Mouse (Mus musculus) c-Kit-positive CD71-negative TER-119-negative erythroid progenitor cells, embryonic 14.5 days (primary cell): Measurements from ENCODE around the gene Ptprk.

Source experiments
- DNase-seq: peaks from one replicate; pipeline ENCODE4 v3.0.0-alpha.2; 2013; ENCODE audit warnings: low read depth

Gene Ptprk

DNA sequence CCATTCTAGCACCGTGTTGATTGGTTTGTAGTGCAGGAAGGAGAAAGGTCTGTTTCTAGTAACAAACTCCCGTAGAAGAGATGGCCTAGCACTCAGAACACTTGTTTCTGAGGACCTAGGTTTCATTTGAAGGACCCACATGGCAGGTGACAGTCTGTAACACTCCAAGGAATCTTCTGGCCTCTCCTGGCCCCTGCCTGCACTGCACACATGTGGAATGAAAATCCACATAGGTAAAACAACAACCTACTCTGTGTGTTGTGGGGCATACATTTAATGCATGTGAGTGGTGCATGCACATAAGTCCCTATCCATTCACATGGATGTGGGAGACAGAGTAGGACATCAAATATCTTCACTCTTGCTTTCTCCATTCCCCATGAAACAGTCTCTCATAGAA is 204.1 kb downstream of the Ptprk start:
- no peak for DNase-seq

DNA sequence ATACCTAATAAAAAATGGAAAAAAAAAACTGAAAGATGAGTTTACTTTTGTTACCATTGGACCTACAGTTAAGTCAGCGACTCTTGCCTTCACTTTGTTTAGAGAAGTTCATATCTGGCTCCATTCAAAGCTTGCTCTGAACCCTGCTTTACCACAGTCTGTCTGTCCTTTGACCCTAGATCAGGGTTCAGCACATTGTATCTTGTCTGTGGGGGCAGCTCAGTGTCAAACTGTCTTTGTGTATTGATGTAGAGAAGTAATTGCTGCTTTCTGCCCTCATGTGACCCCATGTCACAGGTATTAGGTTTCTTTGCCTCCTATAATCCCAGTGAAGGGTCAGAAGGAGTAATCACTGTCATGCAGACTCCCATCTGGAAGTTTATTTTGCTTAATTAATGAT is 222.9 kb downstream of the Ptprk start:
- no peak for DNase-seq

DNA sequence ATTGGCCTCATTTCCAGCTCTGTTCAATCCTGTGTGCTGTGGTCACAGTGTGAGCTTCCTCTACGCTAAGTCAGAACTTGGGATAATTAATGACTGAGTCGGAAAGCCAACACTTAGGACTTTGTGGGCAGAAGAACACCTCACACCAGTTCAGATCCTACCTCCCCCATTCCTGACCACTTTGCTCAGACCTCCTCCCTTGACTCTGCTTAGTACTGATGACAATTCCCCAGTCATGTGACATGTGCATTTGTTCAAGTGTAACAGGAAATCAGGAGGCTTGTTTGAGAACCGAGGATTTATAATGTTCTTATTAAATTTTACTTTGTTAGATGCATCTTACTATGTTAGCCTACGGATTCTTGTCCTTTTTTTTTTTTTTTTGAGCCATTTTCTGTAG is 224.6 kb downstream of the Ptprk start:
- DNase-seq: no peak

DNA sequence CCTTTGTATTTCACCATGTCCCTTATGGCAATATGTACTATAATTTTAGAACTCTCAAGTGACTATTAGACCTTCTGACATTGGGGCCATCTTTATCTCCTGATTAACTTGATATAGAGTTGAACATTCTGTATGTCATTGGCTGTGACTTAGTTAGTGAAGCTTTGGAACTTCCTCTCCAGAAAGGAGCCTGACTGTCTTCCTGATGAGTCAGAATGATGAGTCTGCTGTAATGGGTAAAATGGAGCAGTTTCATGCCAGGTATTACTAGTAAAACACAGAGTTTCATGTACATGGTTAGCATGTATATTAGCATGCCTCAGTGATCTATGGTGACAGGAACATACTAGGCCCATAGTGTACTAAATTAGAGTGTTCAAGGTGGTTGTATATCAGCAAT is 229.2 kb downstream of the Ptprk start:
- DNase-seq: no peak

DNA sequence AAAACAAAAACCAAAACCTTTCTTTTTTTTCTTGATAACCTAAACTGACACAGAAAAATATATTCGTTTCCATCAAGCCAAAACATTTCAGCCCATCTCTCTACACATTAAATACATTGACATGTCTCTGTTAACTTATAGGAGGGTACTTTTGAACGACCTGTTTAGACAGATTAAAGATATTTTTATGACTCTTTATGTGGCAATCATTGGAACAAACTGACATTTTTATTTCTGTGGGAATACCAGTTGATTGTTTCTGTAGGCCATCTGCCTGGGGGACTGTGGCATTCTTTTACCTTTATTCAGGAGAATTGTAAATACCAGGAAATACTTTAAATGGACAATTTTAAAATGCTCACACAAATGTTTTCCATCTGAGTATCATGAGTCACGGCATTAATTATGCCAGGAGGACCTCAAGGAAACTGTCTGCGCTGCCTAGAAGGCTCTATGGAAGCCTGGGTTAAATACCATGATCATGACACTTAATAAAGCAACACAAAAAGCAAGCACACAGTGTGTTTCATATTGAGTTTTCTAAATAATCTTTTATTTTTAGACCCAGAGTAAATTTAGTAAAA is 229.8 kb downstream of the Ptprk start:
- DNase-seq: no peak

DNA sequence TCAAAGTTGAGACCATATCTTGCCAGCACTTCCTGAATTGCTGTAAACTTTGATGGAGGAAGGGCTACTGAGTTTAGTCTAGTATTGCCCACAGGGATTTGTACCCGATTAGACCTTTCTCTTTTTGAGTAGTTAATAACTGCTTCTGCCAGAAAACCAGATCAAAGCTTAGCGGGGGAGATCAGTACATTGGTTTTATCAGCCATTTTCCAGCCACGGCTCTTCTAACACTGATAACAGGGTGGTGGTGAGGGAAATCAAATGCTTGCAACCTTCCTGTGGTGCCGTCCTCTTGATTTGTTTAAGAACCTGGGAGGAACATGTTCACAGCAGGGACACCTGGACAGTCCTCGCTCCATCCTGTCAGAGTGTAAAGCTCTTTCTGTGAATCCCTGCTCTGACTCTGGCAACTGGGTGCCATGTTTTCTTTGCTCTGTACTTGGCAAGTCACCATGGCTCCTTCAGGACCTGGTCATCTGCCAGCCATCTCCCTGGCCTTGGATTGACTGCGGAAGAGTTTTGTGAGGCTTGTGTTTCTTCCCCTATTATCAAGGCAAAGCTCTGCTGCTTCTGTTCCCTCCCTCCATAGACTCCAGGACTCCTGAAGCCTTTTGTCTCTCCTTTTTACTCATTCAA is 231.9 kb downstream of the Ptprk start:
- DNase-seq: no peak

DNA sequence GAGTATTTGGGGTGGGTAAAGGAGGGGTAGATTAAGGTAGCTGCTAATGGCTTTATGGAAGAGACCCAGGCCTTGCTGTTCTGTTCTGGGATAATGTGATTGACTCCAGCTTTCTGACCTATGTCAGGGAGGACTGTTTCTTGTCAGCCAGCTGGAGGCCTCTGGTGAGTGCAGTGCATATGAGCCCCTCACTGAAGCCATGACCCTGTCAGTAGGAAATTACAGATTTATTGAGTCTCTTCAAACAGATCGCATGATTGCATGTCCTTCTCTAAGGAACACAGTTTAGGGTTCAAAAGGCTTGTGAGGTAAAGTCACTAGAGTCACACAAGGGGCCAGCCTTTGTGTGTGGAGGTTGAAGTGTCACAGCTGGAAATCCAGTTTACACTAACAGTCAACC is 236.7 kb downstream of the Ptprk start:
- no peak for DNase-seq

DNA sequence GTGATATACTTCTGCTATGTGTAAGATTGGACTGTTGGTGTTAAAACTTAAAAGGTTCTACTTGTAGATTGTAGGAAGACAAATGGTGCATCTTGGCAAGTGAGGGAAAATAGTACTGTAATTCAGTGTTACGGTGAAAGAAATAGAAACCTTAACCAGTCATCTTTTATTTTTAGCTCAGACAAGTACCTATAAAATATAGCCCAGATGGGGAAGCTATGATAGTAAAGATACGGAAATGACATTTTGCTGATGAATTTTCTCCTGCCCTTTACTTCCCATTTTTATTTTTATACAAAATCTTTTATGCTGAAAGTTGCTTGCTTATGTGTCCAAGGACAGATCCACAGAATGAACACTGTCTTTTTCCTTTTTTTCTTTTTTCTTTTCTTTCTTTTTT is 248.4 kb downstream of the Ptprk start:
- no peak for DNase-seq

DNA sequence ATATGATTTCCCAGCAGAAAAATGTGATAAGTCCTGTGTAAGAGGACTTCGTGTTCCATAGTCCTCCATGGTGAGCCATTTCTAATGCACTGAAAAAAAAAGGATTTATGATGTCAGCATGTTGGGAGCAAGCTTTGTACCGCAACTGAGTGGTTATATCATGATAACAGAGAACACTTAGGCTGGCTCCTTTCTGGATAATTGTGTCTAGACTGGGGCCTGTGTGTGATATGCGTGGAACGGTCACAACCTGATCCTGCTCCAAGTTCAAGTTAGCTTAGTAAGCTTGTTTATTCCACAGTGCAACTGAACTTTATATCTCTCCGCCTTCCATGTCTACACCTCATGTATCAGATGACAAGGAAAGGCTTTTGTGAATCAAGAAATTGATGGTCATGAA is 260.6 kb downstream of the Ptprk start:
- DNase-seq: no peak

DNA sequence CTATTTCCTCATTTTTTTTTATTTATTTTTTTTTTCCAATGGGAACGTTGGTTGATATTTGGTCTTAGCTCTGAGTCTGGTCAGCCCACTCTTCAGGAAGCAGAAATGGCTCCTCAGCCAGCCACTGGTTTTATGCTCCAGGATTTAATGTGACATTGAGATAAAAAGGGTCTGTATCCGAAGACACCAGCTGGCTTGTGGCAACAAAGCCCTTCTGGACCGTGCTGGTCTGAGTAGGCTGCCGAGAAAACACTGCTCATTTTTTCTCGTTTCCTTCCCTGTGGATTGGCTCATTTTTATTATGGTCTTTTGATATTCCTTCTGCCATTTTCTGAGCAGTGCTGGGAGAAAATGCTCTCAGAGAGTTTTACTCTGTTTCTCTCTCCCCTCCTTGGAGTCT is 263.9 kb downstream of the Ptprk start:
- DNase-seq: no peak

DNA sequence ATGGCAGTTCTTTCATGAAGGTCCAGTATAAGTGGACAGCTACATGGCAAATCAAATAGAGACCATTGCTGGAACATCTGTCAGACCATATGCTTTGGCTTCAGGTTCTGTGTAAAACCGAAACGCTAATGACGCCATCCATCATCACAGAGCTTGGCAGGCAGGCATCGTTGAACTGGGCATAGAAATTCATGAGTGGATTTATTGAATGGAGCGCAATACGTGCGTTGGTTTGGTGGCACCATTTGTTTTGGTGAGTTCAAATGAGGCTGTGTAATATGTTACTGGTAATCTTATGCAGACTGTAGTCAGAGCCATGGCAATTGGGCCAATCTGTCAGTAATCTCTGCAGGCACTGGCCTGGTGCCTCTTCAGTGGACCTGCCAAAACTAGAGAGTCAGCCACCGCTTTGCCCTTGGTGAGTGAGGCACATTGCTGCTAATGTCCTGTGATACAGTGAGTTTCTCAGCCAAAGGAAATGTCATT is 270.6 kb downstream of the Ptprk start:
- no peak for DNase-seq

DNA sequence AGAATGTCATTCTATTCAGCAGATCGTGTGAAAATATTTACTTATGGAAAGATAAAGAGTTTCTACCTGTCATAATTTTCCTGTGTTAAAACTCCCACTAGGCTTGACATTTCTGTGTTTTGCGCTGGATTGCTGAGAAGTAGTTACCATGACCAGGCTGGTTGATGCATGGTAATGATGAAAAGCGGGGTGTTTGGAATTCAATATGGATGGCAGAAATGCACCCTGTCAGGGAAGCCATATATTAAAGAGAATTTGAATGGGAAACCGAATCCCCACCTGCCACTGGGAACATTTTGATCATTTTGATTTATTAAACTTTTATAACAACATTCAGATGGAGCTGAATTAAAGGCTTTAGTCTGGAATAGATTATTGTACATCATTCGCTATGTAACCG is 290.7 kb downstream of the Ptprk start:
- DNase-seq: no peak

DNA sequence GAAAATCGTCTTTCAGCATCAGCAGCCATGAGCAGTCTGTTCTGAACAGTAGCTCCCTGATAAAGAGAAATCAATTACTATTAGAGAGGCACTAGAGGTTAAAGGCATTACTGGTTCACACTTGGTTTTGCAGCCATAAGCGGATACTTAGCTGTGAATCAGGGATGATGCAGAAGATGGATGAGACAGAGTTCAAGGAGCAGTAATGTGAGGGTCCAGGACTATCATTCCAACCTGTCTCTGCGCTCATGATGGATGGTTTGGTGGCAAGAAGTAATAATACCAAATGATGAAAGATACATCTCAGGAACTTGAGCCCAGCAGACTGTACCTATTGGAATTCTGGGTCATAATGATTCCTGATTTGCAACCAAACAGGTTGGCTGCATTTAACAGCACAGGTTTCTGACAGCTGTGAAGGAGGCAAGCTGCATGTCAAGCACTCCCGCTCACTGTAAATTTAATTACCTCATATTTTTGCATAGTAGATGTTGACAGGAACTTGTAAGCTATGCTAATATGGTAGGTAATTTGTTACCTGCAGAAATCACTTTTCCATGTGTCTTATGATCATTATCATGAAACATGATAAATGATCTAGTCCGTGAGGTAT is 291.6 kb downstream of the Ptprk start:
- no peak for DNase-seq

DNA sequence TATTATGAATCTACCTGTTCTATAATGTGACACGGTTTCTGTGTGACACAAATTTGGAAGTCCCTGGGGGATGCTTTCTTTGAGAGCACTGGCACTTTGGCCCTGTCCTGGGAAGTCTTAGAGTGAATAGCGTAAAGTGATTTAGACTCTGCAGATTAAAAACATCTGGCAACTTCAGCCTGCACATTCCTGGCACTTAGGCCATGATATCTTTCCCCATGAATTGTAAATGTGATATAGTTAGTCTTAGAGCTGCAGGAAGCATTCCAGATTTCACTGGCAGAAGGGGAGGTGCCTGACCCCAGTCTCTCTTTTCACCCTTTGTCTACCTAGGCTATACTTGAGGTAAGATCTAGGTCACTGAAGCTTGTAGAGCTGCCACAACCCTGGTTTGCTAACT is 295.2 kb downstream of the Ptprk start:
- DNase-seq: no peak

DNA sequence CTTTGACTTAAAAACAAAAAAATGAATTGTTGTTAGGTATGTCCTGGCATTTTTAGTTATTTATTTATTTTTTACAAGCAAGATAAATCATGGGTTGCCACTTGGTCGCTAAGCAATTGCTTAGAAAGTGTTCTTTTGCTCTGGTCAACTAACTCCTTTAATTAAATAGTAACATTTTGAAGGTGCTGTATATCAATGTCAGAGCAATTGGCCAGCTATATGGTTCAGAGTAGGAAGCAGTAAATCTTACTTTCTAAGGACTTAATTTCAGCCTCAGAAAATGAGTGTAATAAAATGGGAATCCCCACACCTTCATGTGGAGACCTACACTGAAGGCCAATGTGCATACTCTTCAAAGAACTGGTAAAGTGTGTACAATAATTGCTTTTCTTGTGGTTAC is 300.3 kb downstream of the Ptprk start:
- no peak for DNase-seq

DNA sequence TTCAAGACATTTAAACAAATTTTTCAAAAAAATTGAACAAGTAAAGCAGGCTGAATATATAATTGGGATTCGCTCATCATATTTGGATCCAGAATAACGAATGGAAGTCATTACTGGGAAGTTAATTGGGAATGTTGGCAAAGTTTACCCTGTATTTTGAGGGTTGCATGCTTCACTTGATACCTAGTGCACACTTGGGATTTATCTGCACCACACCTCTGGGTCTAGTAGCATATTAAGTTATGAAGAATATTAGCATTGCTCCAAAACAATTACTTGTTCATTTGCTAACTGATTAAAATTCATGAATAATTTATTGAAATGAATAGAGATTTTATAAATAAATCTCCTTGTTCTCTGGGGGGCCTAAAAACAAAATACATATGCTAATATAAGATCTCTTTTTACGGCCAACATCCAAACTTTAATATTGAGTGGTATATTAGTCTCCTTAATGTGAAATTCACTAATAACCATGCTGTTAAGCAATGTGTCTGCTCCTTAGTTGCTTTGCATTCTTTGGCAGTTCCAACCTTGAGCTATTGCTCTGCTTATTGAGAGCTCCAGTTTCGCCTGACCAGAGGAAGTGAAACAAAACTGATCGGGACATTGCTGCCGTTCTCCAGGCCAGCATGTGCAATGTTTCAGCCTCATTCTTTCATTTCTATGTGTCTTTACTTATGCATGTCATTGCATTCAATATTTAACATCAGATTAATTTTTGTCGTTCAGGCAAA is 305.3 kb downstream of the Ptprk start:
- DNase-seq: no peak

DNA sequence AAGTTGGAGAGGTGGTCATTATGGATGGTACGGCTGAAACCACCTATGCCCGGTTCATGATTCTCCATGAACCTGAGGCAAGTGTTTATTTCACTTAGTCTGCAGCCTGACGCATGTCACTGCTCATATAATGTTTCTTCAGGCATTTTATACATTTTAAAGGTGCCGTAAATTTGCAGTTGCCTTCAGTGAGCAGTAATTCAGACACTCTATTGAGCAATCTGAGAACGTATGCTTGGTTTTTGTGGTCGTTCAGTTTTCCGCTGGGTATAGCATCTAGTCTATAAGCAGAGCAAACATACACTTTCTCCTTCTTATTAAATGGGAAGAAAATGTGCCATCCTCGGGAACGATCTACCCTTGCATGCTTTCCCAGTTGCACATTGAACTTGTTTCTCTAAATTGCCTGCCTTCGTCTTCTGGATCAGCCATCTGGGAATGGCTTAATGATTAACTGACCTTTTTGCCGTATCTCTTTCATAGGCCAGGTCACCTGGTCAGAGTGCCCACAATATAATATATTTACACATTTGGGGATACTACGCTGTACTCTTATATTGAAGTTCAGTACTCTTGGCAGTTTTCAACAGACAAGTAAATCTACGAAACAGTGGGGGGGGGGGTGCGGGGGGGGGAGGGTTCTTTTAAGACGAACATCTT is 313.1 kb downstream of the Ptprk start:
- no peak for DNase-seq

DNA sequence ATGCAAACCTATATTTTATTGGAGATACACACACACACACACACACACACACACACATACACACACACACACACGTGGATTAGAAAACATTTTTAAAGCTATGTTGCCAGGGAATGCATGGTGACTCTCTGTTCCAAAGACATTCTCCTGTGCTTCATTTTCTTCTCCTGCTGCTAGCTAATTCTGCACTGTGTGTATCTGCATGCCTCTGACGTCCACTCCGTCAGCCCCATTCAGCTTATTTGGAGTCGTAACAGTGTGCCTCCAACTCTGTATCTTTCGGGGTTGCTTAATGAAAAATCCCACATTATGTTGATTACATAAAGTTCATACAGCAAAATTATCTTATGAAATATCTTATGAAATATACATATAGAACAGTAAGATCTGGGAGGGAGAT is 316.5 kb downstream of the Ptprk start:
- DNase-seq: no peak

DNA sequence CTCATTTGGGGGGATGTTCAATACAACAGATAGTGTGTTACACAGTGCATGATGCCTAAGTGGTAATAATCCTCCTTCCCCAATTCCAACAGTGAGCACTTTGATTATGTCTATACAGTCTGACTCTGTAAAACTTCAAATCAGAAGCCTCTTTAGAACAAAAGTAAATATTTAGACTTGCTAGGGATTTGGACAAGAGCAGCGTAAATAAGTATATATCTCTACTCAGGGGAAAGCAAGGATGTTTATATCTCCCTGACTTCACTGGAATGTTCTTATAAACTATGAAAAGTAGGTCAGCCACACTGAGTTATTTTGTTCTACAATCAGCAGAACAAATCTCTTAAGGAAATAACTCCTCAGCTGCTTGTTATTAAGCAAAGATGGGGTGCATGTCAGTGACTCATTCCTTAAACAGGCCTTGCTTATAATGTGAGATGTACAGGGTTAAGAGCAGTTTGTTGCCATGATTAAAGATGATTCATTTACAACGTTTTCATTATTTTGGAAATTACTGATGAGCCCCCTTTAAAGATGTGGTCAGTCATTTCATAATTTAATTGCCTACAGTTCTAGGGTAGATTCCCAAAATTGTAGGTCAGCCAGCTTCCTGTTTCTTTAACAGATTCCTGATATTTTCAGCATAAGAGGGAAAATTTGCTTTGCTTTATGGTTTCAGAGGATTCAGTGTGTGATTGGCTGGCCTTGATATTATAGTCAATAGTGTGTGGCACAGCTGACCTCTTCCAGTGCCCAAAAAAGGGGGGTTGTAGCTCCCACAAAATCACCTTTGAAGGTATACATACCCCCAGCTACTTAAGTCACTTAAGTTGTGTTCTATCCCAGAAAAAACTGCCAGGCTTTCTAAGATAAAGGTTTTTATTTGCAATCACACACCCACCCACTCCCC is 321.2 kb downstream of the Ptprk start:
- no peak for DNase-seq

DNA sequence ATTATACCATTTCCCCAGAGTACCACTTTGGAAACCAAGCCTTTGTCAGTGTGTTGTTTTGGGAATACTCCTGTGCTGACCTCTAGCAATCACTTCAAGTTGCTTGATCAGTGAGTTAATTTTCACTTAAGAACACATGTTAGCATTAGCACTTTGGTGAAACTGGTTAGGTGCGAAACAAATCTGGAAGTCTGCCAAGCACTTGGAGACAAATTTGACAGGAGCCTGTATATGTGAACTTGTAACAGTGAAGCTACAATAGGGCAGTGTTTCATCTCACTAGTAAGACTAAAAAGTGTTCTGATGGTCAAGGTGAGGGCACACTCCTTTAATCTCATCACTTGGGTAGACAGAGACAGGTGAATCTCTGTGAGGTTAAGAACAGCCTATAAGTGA is 321.9 kb downstream of the Ptprk start:
- no peak for DNase-seq

DNA sequence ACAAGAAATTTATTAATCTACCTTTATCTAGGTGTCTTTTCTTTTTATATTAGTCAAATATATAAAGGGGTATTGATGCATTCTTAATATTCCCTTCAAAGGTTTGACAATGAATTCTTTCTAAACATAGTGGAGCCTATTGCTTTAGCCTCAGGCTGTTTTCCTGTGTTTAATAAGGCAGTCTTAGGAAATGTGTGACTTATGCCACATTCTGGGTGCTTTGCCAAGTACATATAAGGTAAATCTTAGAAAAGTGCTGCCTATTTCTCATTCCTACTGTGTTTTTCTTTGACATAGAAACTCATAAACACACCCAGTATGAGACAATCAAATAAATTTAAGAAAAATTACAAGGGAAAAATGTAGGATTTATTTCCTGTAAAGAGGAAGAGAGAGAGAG is 327.2 kb downstream of the Ptprk start:
- no peak for DNase-seq

DNA sequence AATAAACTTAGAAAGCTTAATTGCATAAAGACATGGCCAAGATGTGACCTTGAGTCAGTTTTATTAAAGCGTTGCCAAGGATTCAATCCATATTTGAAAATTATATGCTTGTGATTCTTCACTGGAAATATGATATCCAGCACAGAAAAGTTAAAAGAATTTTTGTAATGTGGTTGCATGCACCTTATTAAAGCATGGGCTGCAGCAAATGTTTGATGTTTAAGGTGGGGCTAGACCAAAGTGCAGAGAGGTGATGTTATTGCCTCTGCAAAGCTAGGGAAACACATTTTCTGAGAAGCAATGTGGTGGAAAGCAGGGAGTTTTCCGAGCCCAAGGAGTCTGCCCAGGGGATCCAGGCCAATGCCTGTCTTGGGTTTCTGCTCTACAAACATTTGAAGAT is 334.4 kb downstream of the Ptprk start:
- DNase-seq: no peak
